Mouse (Mus musculus) brain, embryonic 14.5 days (tissue): ENCODE results near the gene Tst.

ENCODE experiments used
- CTCF ChIP-seq: fragments of 200-500 bp; IDR thresholded peaks from 2 replicates; pipeline ENCODE4 v1.5.1; 2012; ENCODE audit warnings: inconsistent platforms, mild to moderate bottlenecking, moderate library complexity, borderline replicate concordance; ENCODE audit not compliant: insufficient read depth, insufficient read length; ENCODE audit errors: extremely low read depth
- POLR2A ChIP-seq: fragments of 200-500 bp; IDR thresholded peaks from 2 replicates; pipeline ENCODE4 v1.6.1; 2012; ENCODE audit warnings: mild to moderate bottlenecking, inconsistent platforms, borderline replicate concordance; ENCODE audit not compliant: poor library complexity, insufficient read depth, insufficient read length, severe bottlenecking; ENCODE audit errors: extremely low read depth

- TF ChIP-seq POLR2A (no peak), CTCF (no peak)
These were observed 21.2 kb downstream of the Tst start for GRCm38 (mm10) chr15:78384220-78385116.
